ENCODE assay signal across 14 mouse cellular contexts in genomic region chr3:36223361-36223760, GRCm38 (mm10). TPM values are rescaled to one million over a fixed set of nuclear protein-coding genes. Genes with fewer than 3 reads are reported as not detected.
"Had no signal": no experiment of that assay in that cellular context is flagged by ENCODE, and none has a peak within 500 bp of the region (broad histone marks: within the 10 kb centered on the region; RNA-seq: fewer than 3 reads in every experiment).

No protein-coding gene starts in this region.

- H3K9ac ChIP-seq: liver, embryonic 15.5 days; lung, embryonic 15.5 days; midbrain, embryonic 12.5 days; stomach, embryonic 15.5 days had no signal

- H3K4me2 ChIP-seq: liver, embryonic 11.5 days; liver, embryonic 15.5 days; lung, embryonic 15.5 days; midbrain, embryonic 12.5 days; stomach, embryonic 15.5 days had no signal

- H3K4me1 ChIP-seq: liver, embryonic 15.5 days; lung, embryonic 15.5 days; stomach, embryonic 15.5 days had no signal

- H3K36me3 ChIP-seq: limb, embryonic 10.5 days; liver, embryonic 15.5 days; lung, embryonic 15.5 days; midbrain, embryonic 12.5 days; stomach, embryonic 15.5 days had no signal

- H3K27ac ChIP-seq: left cerebral cortex, adult 2 months; limb, embryonic 10.5 days; liver, embryonic 15.5 days; lung, embryonic 15.5 days; midbrain, embryonic 12.5 days; stomach, embryonic 15.5 days had no signal

- H3K4me3 ChIP-seq: left cerebral cortex, adult 2 months; limb, embryonic 10.5 days; liver, embryonic 15.5 days; lung, embryonic 15.5 days; midbrain, embryonic 12.5 days; stomach, embryonic 15.5 days had no signal

- H3K9me3 ChIP-seq: limb, embryonic 10.5 days; liver, embryonic 15.5 days; lung, embryonic 15.5 days; midbrain, embryonic 12.5 days; stomach, embryonic 15.5 days had no signal

- DNase-seq: kidney, adult 8-10 months; kidney, postnatal 25 days; lung, postnatal 14 days; right cerebral cortex, postnatal 4 days; spleen, adult 18-20 months; thymus, postnatal 4 days had no signal

RNA-seq across cellular contexts. Expression of gene Qrfpr, which starts 1.2 kb away (rescaled TPM):
- polyA plus RNA-seq: kidney, embryonic 16.5 days; liver, embryonic 11.5 days; liver, embryonic 15.5 days; midbrain, embryonic 12.5 days had no signal
